9 mouse cellular contexts compared by ENCODE assay signal in genomic region chr15:102358126-102358525, GRCm38 (mm10). TPM values are rescaled to one million over a fixed set of nuclear protein-coding genes. Genes with fewer than 3 reads are reported as not detected.
A peak's percentile ranks its signal among the peaks of the same experiment; 100 is the strongest.
DNase-seq lines count a peak whose midpoint lies in the region; ATAC-seq and TF ChIP-seq lines count a peak whose summit lies in the region.
"Had no signal": no experiment of that assay in that cellular context is flagged by ENCODE, and none has a peak within 500 bp of the region (broad histone marks: within the 10 kb centered on the region; RNA-seq: fewer than 3 reads in every experiment).

No protein-coding gene starts in this region.

- no peak for DNase-seq in kidney, adult 18-20 months
- peak; percentile 69 for DNase-seq in retina, postnatal 1 day
- no peak for DNase-seq in adrenal gland, adult (ENCODE audit: inconsistent age in 2 of 2, low spot score in 1 of 2)
- DNase-seq in ovary, postnatal 14 days (ENCODE audit: low spot score): no peak
- no peak for DNase-seq in adipocyte (ENCODE audit: low spot score)

- peak overlapping the region; percentile 30 for H3K4me3 ChIP-seq in kidney, embryonic 15.5 days (replicated peaks)
- H3K4me3 ChIP-seq in embryonic facial prominence, embryonic 12.5 days: peak overlapping the region; percentile 23
- no peak overlapping the region for H3K4me3 ChIP-seq in intestine, postnatal 0 days (ENCODE audit: low read depth, low read length)

- H3K27me3 ChIP-seq in kidney, embryonic 15.5 days: peaks cover 32% of the 10 kb centered on the region
- peaks cover 17% of the 10 kb centered on the region for H3K27me3 ChIP-seq in embryonic facial prominence, embryonic 12.5 days
- H3K27me3 ChIP-seq in intestine, postnatal 0 days (replicated peaks; ENCODE audit: control insufficient read depth, insufficient read depth, low read length): peaks cover 55% of the 10 kb centered on the region

- H3K4me1 ChIP-seq in kidney, embryonic 15.5 days: peaks cover 52% of the 10 kb centered on the region
- H3K4me1 ChIP-seq in embryonic facial prominence, embryonic 12.5 days: peaks cover 39% of the 10 kb centered on the region
- no peaks in the 10 kb centered on the region for H3K4me1 ChIP-seq in intestine, postnatal 0 days (replicated peaks; ENCODE audit: control insufficient read depth, insufficient read depth, low read length)

- H3K9me3 ChIP-seq in kidney, embryonic 15.5 days (replicated peaks): no peaks in the 10 kb centered on the region
- no peaks in the 10 kb centered on the region for H3K9me3 ChIP-seq in embryonic facial prominence, embryonic 12.5 days
- no peaks in the 10 kb centered on the region for H3K9me3 ChIP-seq in intestine, postnatal 0 days (ENCODE audit: control insufficient read depth)

- H3K4me2 ChIP-seq in kidney, embryonic 15.5 days: peak overlapping the region; percentile 60
- H3K4me2 ChIP-seq in embryonic facial prominence, embryonic 12.5 days (replicated peaks): peak overlapping the region; percentile 39
- H3K4me2 ChIP-seq in intestine, postnatal 0 days (replicated peaks; ENCODE audit: low read depth): 0 out of 2 replicates have a peak overlapping the region, but pooled peaks have one; percentile 32

- no peak for ATAC-seq in kidney, embryonic 15.5 days (replicated peaks; ENCODE audit: low FRiP score)
- no peak for ATAC-seq in embryonic facial prominence, embryonic 12.5 days (ENCODE audit: insufficient number of reproducible peaks, insufficient read depth, low FRiP score, low TSS enrichment)
- ATAC-seq in intestine, postnatal 0 days: no peak

- no peaks in the 10 kb centered on the region for H3K36me3 ChIP-seq in kidney, embryonic 15.5 days
- H3K36me3 ChIP-seq in embryonic facial prominence, embryonic 12.5 days: no peaks in the 10 kb centered on the region
- H3K36me3 ChIP-seq in intestine, postnatal 0 days (ENCODE audit: control insufficient read depth, insufficient read depth): no peaks in the 10 kb centered on the region
- H3K36me3 ChIP-seq: G1E had no signal

- H3K9ac ChIP-seq in kidney, embryonic 15.5 days: peak overlapping the region; percentile 36; the same call in 1 of the 2 replicates
- H3K9ac ChIP-seq in embryonic facial prominence, embryonic 12.5 days: peak overlapping the region; percentile 2; the same call in 1 of the 2 replicates
- H3K9ac ChIP-seq in intestine, postnatal 0 days (ENCODE audit: low read depth, low read length): no peak overlapping the region

- no peak for TF ChIP-seq CTCF in intestine, postnatal 0 days (IDR thresholded peaks at IDR 0.05; ENCODE audit: low read depth)

- H3K27ac ChIP-seq in kidney, embryonic 15.5 days: no peak overlapping the region
- no peak overlapping the region for H3K27ac ChIP-seq in embryonic facial prominence, embryonic 12.5 days
- H3K27ac ChIP-seq in intestine, postnatal 0 days (ENCODE audit: low read depth, low read length): no peak overlapping the region

- 1% methylated on average over 25 of the region's 25 CpGs for WGBS in kidney, embryonic 15.5 days
- WGBS in embryonic facial prominence, embryonic 12.5 days: 4% methylated on average over 25 of the region's 25 CpGs
- WGBS in intestine, postnatal 0 days: 5% methylated on average over 25 of the region's 25 CpGs

RNA-seq across cellular contexts. Expression of gene Aaas, which starts 7.6 kb away (rescaled TPM):
- 83.2 and 83.7 TPM in 2 replicates for polyA plus RNA-seq in kidney, embryonic 15.5 days (2015; fragmentation: Nextera tagmentation; extraction: Ambion mirVana)
- polyA plus RNA-seq in embryonic facial prominence, embryonic 12.5 days (2016; fragmentation: Nextera tagmentation; extraction: Ambion mirVana): 78.4 and 89.3 TPM in 2 replicates
- 15.0 and 16.8 TPM in 2 replicates for polyA plus RNA-seq in intestine, postnatal 0 days (2015; fragmentation: Nextera tagmentation; extraction: Ambion mirVana)

RNA-seq across cellular contexts. Expression of gene Sp7, which starts 8.9 kb away (rescaled TPM):
- 1.3 and 5.9 TPM in 2 replicates for polyA plus RNA-seq in kidney, embryonic 15.5 days (2015; fragmentation: Nextera tagmentation; extraction: Ambion mirVana)
- 8.5 and 9.4 TPM in 2 replicates for polyA plus RNA-seq in embryonic facial prominence, embryonic 12.5 days (2016; fragmentation: Nextera tagmentation; extraction: Ambion mirVana)
- polyA plus RNA-seq in intestine, postnatal 0 days (2015; fragmentation: Nextera tagmentation; extraction: Ambion mirVana): 0.07 and 0.14 TPM in 2 replicates
- polyA plus RNA-seq: G1E had no signal

RNA-seq across cellular contexts. Expression of gene Myg1, which starts 26.6 kb away (rescaled TPM):
- polyA plus RNA-seq in kidney, embryonic 15.5 days (2015; fragmentation: Nextera tagmentation; extraction: Ambion mirVana): 106 and 122 TPM in 2 replicates
- polyA plus RNA-seq in embryonic facial prominence, embryonic 12.5 days (2016; fragmentation: Nextera tagmentation; extraction: Ambion mirVana): 113 and 114 TPM in 2 replicates
- 35.8 and 41.5 TPM in 2 replicates for polyA plus RNA-seq in intestine, postnatal 0 days (2015; fragmentation: Nextera tagmentation; extraction: Ambion mirVana)

RNA-seq across cellular contexts. Expression of gene Pfdn5, which starts 32.2 kb away (rescaled TPM):
- polyA plus RNA-seq in kidney, embryonic 15.5 days (2015; fragmentation: Nextera tagmentation; extraction: Ambion mirVana): 382 and 393 TPM in 2 replicates
- 433 and 448 TPM in 2 replicates for polyA plus RNA-seq in embryonic facial prominence, embryonic 12.5 days (2016; fragmentation: Nextera tagmentation; extraction: Ambion mirVana)
- 339 and 341 TPM in 2 replicates for polyA plus RNA-seq in intestine, postnatal 0 days (2015; fragmentation: Nextera tagmentation; extraction: Ambion mirVana)

RNA-seq across cellular contexts. Expression of gene Sp1, which starts 47.8 kb away (rescaled TPM):
- 10.8 and 11.1 TPM in 2 replicates for polyA plus RNA-seq in kidney, embryonic 15.5 days (2015; fragmentation: Nextera tagmentation; extraction: Ambion mirVana)
- polyA plus RNA-seq in embryonic facial prominence, embryonic 12.5 days (2016; fragmentation: Nextera tagmentation; extraction: Ambion mirVana): 12.0 TPM in 2 replicates
- 5.6 and 5.8 TPM in 2 replicates for polyA plus RNA-seq in intestine, postnatal 0 days (2015; fragmentation: Nextera tagmentation; extraction: Ambion mirVana)
